Mouse (Mus musculus) hindbrain, embryonic 16.5 days (tissue): ENCODE data around the gene Npr3. TPM values are rescaled to one million over a fixed set of nuclear protein-coding genes. Genes with fewer than 3 reads are reported as not detected.

ENCODE experiments used
- ATAC-seq: fragments of 200-750 bp; cut with Nextera tagmentation; 2 replicates; pipeline ENCODE4 v1.8.0; 2017; ENCODE audit warnings: moderate TSS enrichment, moderate library complexity
- H3K27ac ChIP-seq: fragments of 300-500 bp; sonication (generic); 2 replicates; pipeline ENCODE4 v1.5.1; 2014; ENCODE audit warnings: low read depth, mild to moderate bottlenecking, control low read depth, low read length, moderate library complexity
- H3K27me3 ChIP-seq: fragments of 300-500 bp; sonication (generic); replicated peaks from 2 replicates; pipeline ENCODE4 v1.6.1; 2014; ENCODE audit warnings: low read length; ENCODE audit not compliant: control insufficient read depth, insufficient read depth
- H3K36me3 ChIP-seq: fragments of 300-500 bp; sonication (generic); 2 replicates; pipeline ENCODE4 v1.6.1; 2014; ENCODE audit warnings: mild to moderate bottlenecking, low read length, moderate library complexity, mixed read lengths; ENCODE audit not compliant: control insufficient read depth, insufficient read depth
- H3K4me1 ChIP-seq: fragments of 300-500 bp; sonication (generic); 2 replicates; pipeline ENCODE4 v1.6.1; 2014; ENCODE audit warnings: low read depth, low read length; ENCODE audit not compliant: control insufficient read depth, insufficient read depth
- H3K4me2 ChIP-seq: fragments of 300-500 bp; sonication (generic); 2 replicates; pipeline ENCODE4 v1.6.1; 2014; ENCODE audit warnings: mild to moderate bottlenecking, low read length, control low read depth, moderate library complexity
- H3K4me3 ChIP-seq: fragments of 300-500 bp; sonication (generic); 2 replicates; pipeline ENCODE4 v1.5.1; 2014; ENCODE audit warnings: mild to moderate bottlenecking, low read length, control low read depth, moderate library complexity
- H3K9ac ChIP-seq: fragments of 300-500 bp; sonication (generic); 2 replicates; pipeline ENCODE4 v1.6.1; 2014; ENCODE audit warnings: low read depth, mild to moderate bottlenecking, control low read depth, low read length, moderate library complexity
- H3K9me3 ChIP-seq: fragments of 300-500 bp; sonication (generic); 2 replicates; pipeline ENCODE4 v1.6.1; 2014; ENCODE audit warnings: mild to moderate bottlenecking, low read length, moderate library complexity; ENCODE audit not compliant: control insufficient read depth
- WGBS: fragments of 180-500 bp; shearing (Covaris S2); extraction: QIAGEN DNeasy Blood & Tissue Kit; methylation state at CpG from one replicate; pipeline ENCODE4 v1.1.7; 2014; 5-methylcytosine and 5-hydroxymethylcytosine counted together
- polyA plus RNA-seq: library from polyadenylated mRNA; unstranded; fragments of >200 nt; fragmentation: Nextera tagmentation; extraction: Ambion mirVana; gene quantifications from 2 replicates; pipeline ENCODE4 v1.2.1, GENCODE M21; 2015

Gene Npr3
- polyA plus RNA-seq, 1 experiment from 2014 or later: 1.1 TPM

DNA sequence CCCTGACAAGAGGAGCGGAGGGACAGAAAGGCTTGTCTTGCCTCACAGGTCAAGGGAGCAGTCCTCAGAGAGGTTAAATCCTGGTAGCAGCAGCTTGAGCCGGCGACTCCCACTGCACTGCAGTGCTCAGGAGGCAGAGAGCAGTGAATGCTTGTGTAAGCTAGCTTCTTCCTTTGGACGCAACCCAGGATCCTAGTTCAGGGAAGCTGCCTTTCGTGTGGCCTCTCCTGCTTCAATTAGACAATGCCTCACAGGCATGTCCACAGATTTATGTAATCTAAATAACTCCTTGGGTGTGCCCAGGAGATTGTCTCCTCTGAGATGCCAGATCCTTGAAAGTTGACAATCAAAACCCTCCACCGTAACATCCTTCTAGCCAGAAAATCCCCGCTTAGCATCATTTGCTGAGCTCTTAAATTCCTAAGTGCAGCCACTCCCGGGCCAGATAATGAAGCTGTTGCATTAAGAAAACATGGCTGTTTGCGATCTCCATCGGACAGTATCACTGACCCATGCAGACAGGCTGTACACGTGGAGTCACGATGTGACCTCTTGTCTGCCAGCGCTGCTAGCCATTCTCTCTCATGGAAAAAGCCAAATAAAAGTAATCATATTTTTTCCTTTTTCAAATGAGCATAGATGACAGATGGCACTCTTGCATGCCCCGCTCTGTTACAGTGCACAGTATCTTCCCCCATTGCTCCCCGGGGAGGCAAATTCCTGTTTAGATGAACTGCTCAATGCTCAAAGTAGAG lies 44.1 kb downstream of the Npr3 start:
- no peaks in the 10 kb centered on the region for H3K4me1 ChIP-seq
- H3K4me2 ChIP-seq: no peak overlapping the region
- H3K36me3 ChIP-seq: no peaks in the 10 kb centered on the region
- 81% methylated on average over 15 of the region's 15 CpGs for whole genome bisulfite sequencing
- ATAC-seq: no peak
- H3K9me3 ChIP-seq: no peaks in the 10 kb centered on the region
- H3K27ac ChIP-seq: no peak overlapping the region
- H3K9ac ChIP-seq: no peak overlapping the region
- H3K4me3 ChIP-seq: no peak overlapping the region
- H3K27me3 ChIP-seq: no peaks in the 10 kb centered on the region

GRCm38 (mm10) chr15:11862253-11862652 lies 44.8 kb downstream of the Npr3 start:
- H3K4me3 ChIP-seq: no peak overlapping the region
- no peaks in the 10 kb centered on the region for H3K36me3 ChIP-seq
- no peak overlapping the region for H3K9ac ChIP-seq
- ATAC-seq: no peak
- H3K27me3 ChIP-seq: no peaks in the 10 kb centered on the region
- H3K27ac ChIP-seq: no peak overlapping the region
- no peaks in the 10 kb centered on the region for H3K4me1 ChIP-seq
- H3K9me3 ChIP-seq: no peaks in the 10 kb centered on the region
- 90% methylated on average over 7 of the region's 7 CpGs for WGBS
- no peak overlapping the region for H3K4me2 ChIP-seq

DNA sequence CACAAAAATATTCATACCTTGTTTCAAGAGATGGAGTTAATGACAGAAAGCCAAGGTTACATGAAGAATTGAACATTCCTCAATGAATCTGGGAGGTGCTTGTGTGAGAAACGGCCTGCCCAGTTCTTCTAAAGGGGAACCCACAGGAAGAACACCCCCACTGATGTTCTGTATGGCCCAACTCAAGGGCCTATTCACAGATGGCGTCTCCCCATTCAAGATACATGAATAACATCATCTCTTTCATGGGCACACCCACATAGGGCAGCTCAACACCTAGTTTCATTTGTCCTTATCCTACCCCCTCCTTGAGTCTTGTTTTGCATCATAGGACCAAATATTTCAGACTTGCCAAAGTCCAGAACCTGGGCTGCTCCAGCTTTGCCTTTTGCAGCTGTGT lies 46.8 kb downstream of the Npr3 start:
- no peaks in the 10 kb centered on the region for H3K4me1 ChIP-seq
- WGBS: 74% methylated on average over 2 of the region's 2 CpGs
- no peaks in the 10 kb centered on the region for H3K27me3 ChIP-seq
- H3K4me3 ChIP-seq: no peak overlapping the region
- H3K36me3 ChIP-seq: no peaks in the 10 kb centered on the region
- no peak overlapping the region for H3K27ac ChIP-seq
- no peak for ATAC-seq
- no peak overlapping the region for H3K9ac ChIP-seq
- no peak overlapping the region for H3K4me2 ChIP-seq
- no peaks in the 10 kb centered on the region for H3K9me3 ChIP-seq

DNA sequence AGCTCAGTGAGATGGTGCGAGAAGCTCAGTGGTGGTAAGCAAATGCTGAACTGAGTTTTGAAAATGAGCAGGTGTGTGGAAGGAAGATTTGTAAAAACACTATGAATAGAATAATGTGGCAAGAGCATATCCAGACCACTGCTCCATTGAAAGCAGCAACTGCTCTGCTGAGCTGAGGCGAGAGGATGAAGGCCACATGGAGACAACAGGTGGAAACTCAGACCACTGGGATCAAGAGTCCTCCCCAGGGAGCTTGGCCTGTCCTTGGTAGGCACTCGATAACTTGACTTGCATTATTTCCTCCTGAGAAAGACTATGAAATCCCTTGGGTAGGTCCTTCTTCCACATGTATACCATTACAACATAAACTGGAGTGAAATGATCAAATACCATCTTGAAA lies 47.3 kb downstream of the Npr3 start:
- Histone ChIP-seq H3K27ac (no peak overlapping the region), H3K4me2 (no peak overlapping the region), H3K9me3 (no peaks in the 10 kb centered on the region), H3K36me3 (no peaks in the 10 kb centered on the region), H3K4me1 (no peaks in the 10 kb centered on the region), H3K4me3 (no peak overlapping the region), H3K27me3 (no peaks in the 10 kb centered on the region), H3K9ac (no peak overlapping the region)
- no peak for ATAC-seq
- WGBS: 93% methylated on average over 3 of the region's 3 CpGs

DNA sequence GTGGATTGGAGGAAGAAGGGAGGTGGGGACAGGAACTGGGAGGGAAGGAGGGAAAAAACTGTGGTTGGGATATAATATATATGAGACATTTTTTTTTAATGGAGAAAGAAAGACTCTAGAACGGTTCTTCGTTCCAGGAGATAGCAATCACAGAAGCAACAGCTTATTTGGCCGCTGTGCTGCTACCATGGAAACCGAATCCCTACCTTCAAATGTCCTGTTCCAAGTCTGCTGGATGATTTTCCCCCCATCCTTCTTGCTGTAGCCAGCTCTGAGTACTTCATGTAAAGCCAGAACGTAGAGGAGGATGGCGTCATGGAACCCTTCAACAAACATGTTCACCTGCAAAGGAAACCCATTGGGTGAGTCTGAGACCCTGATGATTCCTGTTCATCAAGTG lies 48.7 kb downstream of the Npr3 start:
- 92% methylated on average over 6 of the region's 6 CpGs for WGBS
- ATAC-seq: no peak
- Histone ChIP-seq H3K4me2 (no peak overlapping the region), H3K4me3 (no peak overlapping the region), H3K9ac (no peak overlapping the region), H3K9me3 (no peaks in the 10 kb centered on the region), H3K36me3 (no peaks in the 10 kb centered on the region), H3K27ac (no peak overlapping the region), H3K4me1 (no peaks in the 10 kb centered on the region), H3K27me3 (no peaks in the 10 kb centered on the region)

GRCm38 (mm10) chr15:11845204-11846062 lies 61.7 kb downstream of the Npr3 start:
- H3K27me3 ChIP-seq: no peaks in the 10 kb centered on the region
- H3K4me2 ChIP-seq: no peak overlapping the region
- no peak overlapping the region for H3K4me3 ChIP-seq
- no peak overlapping the region for H3K27ac ChIP-seq
- H3K9me3 ChIP-seq: no peaks in the 10 kb centered on the region
- 58% methylated on average over 16 of the region's 16 CpGs for WGBS
- no peaks in the 10 kb centered on the region for H3K36me3 ChIP-seq
- no peak for ATAC-seq
- no peaks in the 10 kb centered on the region for H3K4me1 ChIP-seq
- H3K9ac ChIP-seq: no peak overlapping the region

DNA sequence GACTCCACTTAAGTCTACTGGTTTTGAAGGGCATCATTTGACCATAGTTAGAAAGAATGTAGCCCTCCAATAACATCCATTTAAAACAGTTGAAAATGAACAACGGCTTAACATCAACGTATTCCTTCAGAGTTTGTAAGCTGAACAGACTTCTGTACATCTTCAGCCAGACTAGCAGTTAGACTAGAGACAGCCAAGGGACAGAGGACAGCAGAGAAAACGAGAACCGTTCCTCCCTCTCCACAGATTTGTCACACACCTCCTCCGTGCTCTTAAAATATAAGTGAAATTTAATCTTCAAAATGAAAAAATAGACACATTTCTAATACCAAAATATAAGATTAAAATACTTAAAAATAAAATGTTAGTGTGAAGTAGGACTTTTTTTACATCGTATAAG lies 63.0 kb downstream of the Npr3 start:
- 85% methylated on average over 6 of the region's 6 CpGs for WGBS

GRCm38 (mm10) chr15:11841828-11842227 lies 65.3 kb downstream of the Npr3 start:
- Histone ChIP-seq H3K27me3 (no peaks in the 10 kb centered on the region), H3K36me3 (no peaks in the 10 kb centered on the region), H3K4me3 (no peak overlapping the region), H3K9me3 (no peaks in the 10 kb centered on the region), H3K4me1 (no peaks in the 10 kb centered on the region), H3K27ac (no peak overlapping the region), H3K9ac (no peak overlapping the region), H3K4me2 (no peak overlapping the region)
- ATAC-seq: no peak
- 79% methylated on average over 4 of the region's 4 CpGs for WGBS

More for the DNA sequence above, 63.0 kb downstream of the Npr3 start:
- Histone ChIP-seq H3K27me3 (no peaks in the 10 kb centered on the region), H3K36me3 (no peaks in the 10 kb centered on the region), H3K4me3 (no peak overlapping the region), H3K27ac (no peak overlapping the region), H3K4me2 (no peak overlapping the region), H3K9me3 (no peaks in the 10 kb centered on the region), H3K4me1 (no peaks in the 10 kb centered on the region), H3K9ac (no peak overlapping the region)
- no peak for ATAC-seq

- Histone ChIP-seq H3K27me3 (no peaks in the 10 kb centered on the region), H3K4me3 (no peak overlapping the region), H3K36me3 (no peaks in the 10 kb centered on the region), H3K4me2 (no peak overlapping the region), H3K4me1 (no peaks in the 10 kb centered on the region), H3K9ac (no peak overlapping the region), H3K27ac (no peak overlapping the region), H3K9me3 (no peaks in the 10 kb centered on the region)
- ATAC-seq: no peak
- WGBS: 86% methylated on average over 1 of the region's 1 CpGs
These were observed 71.2 kb downstream of the Npr3 start for GRCm38 (mm10) chr15:11835913-11836312.
